Mouse (Mus musculus) ES-E14 (cell line): Measurements from ENCODE around the gene Dcaf10.

Source experiments
- CHD2 ChIP-seq: IDR thresholded peaks from 2 replicates; pipeline ENCODE4 v1.6.1; 2014; ENCODE audit warnings: mild to moderate bottlenecking, low read depth, low read length, inconsistent platforms
- ZNF384 ChIP-seq: IDR thresholded peaks from 2 replicates; pipeline ENCODE4 v1.6.1; 2012; ENCODE audit warnings: low read depth, low read length, inconsistent platforms

GRCm38 (mm10) chr4:45376573-45376972 is 34.7 kb downstream of the Dcaf10 start:
- TF ChIP-seq CHD2 = no peak
- no peak for TF ChIP-seq ZNF384
